Mouse (Mus musculus) heart, postnatal 14 days (tissue): ENCODE data around the gene Snupn. TPM values are rescaled to one million over a fixed set of nuclear protein-coding genes. Genes with fewer than 3 reads are reported as not detected.
A peak's percentile ranks its signal among the peaks of the same experiment; 100 is the strongest.
"Not testable (repeated sequence)": the region's sequence is repeated elsewhere in the genome, so short reads cannot be mapped to it uniquely, and the experiment has no call there.

ENCODE experiments used
- DNase-seq, 2 experiments: peaks; one replicate each; pipeline ENCODE4 v3.0.0; 2021 to 2022
- intact Hi-C: fragments of 180-260 bp; cut with DNase I; formaldehyde crosslinking; loops from one replicate; pipeline ENCODE4 v1.15.1; 2025
- total RNA-seq, 2 experiments: library from RNA; stranded (reverse); gene quantifications; 2 replicates each; pipeline ENCODE4 v1.2.3; 2021

The Snupn gene
- total RNA-seq, 2 experiments from 2014 or later = 8.9 to 9.9 TPM

DNA sequence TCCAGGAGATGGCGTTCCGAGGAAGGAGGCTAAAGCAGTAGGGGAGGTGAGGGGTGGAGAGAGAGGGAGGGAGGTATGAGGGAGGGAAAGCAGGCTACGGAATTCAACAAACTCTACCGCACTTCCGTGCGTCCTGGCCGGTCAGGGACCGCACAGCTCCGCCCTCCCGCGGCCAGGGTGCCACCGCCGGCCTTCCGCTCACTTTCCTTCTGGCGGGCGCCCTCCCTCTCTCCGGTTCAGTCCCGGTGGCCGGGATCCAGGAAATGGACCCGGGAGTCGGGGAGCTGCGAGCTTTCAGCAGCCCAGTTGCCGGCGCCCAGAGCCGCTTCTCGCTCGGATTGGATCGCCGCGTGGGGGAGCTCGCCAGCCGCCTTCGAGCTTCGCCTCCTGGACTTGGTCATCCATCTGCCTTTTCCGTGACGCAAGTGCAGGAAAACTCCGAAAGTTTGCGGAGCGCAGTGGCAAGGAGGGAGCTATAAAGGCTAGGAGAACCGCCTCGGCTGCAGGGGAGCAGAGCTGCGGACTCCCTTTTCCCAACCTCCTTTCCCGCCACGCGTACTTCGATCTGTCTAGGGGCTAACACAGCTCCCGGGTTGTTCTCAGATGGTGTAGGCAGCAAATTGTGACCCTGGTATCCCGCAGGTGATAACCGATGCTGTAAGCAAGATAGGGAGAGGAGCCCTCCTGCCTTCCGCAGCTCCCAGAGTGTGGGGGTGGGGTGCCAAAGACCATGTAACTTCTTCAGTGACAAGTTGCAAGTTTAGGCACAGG lies 22.5 kb upstream of the Snupn start, which contains the start of gene Snx33:
Gene Snx33 (minus strand): TSS at position 331 of the 771 bp plus-strand sequence.
- intact Hi-C loops = loop anchor here (1.0 to 5.0 kb wide), 4 partner anchors 17 to 202 kb away; partner anchors contain the start of genes Man2c1 and Sin3a
- peak; percentile 96 for DNase-seq

GRCm38 (mm10) chr9:56929496-56929895 lies 21.2 kb upstream of the Snupn start:
- intact Hi-C loops = loop anchor here (2.0 to 5.0 kb wide), 2 partner anchors 15 to 143 kb away; partner anchors contain the start of gene Sin3a
- no peak for DNase-seq

DNA sequence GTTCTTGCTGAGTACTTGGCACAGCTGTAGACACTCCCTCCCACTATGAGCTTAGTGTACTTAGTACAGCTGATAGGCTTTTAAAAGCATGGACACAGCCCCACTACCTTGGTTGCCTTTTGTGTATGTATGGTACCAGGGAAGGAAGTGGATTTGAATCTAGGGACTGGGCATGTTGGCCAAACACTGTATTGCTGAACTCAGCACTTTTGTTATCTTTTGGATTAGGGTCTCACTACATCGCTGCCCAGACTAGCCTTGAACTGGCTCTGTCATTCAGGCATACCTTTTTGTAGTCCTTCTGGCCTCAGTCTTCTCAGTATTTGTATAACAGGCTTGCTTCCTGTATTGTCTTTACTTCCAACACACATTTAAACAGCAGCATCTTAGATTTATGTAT lies 20.1 kb upstream of the Snupn start:
- no peak for DNase-seq
- intact Hi-C loops = loop anchor here (10.0 kb wide), 1 partner anchor 64 kb away; the partner anchor contains the start of gene Ptpn9

GRCm38 (mm10) chr9:56936861-56937222 lies 13.8 kb upstream of the Snupn start:
- intact Hi-C loops = loop anchor here (10.0 kb wide), 1 partner anchor 58 kb away; the partner anchor contains the start of gene Ptpn9
- DNase-seq = no peak

DNA sequence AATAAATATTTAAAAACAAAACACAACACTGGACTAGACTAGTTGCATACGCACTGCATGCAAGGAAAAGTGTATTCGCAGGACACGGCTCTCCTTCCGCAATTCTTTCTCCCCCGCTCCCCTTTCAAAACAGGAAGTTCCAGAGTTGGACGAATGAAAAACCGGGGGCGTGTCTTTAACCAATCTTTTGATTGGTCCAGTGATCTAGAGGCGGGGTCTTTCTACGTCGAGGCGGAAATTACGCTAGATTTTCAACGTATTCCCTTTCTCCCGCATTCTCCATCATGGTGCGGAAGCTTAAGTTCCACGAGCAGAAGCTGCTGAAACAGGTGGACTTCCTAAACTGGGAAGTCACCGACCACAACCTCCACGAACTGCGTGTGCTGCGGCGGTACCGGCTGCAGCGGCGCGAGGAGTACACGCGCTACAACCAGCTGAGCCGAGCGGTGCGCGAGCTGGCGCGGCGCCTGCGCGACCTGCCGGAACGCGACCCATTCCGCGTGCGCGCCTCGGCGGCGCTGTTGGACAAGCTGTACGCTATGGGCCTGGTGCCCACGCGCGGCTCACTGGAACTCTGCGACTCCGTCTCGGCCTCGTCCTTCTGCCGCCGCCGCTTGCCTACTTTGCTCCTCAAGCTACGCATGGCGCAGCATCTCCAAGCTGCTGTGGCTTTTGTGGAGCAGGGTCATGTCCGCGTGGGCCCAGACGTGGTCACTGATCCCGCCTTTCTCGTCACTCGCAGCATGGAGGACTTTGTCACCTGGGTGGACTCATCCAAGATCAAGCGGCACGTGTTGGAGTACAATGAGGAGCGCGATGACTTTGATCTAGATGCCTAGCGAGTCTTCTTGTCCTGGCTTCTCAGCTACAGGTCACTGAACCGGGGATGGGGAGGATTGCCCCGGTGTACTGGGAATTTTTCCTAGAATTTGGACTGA lies 13.2 kb upstream of the Snupn start, which contains the start of gene Imp3:
Gene Imp3 (plus strand): TSS at position 253 of the 938 bp plus-strand sequence.
- intact Hi-C loops = loop anchor here (10.0 kb wide), 1 partner anchor 57 kb away; the partner anchor contains the start of gene Ptpn9
- peak; percentile 84 to 87 for DNase-seq

GRCm38 (mm10) chr9:56938374-56938773 lies 12.3 kb upstream of the Snupn start:
- intact Hi-C loops = loop anchor here (10.0 kb wide), 1 partner anchor 56 kb away; the partner anchor contains the start of gene Ptpn9
- peak in 1 of 2 experiments; percentile 23 for DNase-seq

GRCm38 (mm10) chr9:56947481-56947880 lies 3.2 kb upstream of the Snupn start:
- peak; percentile 34 to 68 for DNase-seq
- intact Hi-C loops = loop anchor here (2.0 kb wide), 1 partner anchor 183 kb away; the partner anchor contains the start of gene Man2c1

DNA sequence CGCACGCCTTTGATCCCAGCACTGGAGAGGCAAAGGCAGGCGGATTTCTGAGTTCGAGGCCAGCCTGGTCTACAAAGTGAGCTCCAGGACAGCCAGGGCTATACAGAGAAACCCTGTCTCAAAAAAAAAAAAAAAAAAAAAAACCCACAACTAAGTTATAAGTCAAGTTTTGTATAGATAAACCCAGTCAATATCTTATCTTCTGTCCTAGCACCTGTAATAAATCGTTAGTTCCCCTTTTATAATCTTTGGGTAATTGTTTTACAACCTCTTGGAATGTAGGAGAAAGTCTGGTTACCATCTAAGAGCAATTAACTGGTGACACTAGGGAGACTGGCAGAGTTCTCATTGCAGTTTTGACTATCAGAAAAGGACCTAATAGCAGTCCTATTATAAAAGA lies 2.0 kb upstream of the Snupn start:
- intact Hi-C loops, DNase-seq: not testable (repeated sequence)

DNA sequence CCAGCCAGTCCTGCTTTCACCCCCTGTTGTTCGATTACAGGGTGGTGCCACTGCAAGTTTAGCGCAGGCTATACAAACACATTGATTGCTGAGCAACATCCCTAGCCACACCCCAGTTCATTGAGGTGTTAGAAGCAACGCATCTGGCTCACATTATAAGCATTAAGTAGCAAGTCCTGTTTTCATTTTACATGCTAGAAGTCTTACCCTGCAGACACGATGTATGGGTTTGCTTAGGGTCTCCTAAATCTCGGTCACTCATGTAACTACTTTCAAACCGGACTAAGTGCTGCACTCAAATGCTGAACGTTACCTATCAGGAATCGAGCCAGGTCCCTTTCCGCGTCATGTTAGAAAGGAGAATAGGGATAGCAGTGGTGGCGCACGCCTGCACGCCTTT lies 911 bp upstream of the Snupn start:
- DNase-seq = peak in 1 of 2 experiments; percentile 12
- intact Hi-C loops = loop anchor here (2.0 to 5.0 kb wide), 2 partner anchors 45 to 123 kb away; partner anchors contain the start of genes Ptpn9 and Sin3a

DNA sequence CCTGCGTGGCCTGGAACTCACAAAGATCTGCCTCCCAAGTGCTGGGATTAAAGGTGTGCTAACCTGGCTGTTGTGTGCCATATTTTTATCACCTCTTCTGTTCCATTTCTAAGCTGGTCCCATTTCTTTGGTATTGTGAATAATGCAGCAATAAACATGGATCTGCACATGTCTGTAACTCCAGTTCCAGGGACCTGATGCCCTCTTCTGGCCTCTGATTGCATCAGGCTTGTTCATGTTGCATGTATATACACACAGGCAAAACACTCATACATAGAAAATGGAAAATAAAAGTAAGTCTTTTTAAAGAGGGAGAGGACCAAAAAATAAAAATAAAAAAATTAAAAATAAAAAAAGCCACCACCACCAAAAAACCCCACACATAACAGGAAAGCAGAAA lies 2.9 kb downstream of the Snupn start:
- DNase-seq = no peak
- intact Hi-C loops = loop anchor here (5.0 kb wide), 1 partner anchor 119 kb away; the partner anchor contains the start of gene Sin3a

DNA sequence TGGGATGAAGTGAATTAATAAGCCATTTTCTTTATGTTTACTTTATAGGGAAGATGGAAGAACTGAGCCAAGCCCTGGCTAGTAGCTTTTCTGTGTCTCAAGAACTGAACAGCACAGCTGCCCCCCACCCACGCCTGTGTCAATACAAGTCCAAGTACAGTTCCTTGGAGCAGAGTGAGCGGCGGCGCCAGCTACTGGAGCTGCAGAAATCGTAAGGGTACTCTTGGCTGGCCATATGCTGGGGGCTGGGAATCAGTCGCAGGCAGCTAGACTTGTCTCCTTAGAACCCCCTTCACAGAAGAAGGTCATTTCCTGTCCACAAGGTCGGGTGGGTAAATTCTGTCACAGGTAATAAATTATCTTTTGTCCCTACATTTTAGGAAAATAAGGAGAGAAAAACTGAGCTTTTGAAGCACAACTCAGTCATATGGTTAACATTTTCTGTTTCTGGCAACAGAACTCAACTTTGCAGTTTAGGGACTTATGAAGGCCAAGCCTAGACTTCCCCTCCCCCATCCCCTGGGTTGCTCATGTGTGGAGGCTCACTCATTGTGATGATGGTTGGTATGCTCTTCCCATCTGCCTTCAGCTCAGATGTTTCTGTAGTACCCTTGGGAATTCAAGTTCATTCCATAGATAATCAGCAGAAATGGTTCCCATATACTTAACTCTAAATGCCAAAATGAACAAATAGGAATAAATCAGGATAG lies 6.4 kb downstream of the Snupn start:
- DNase-seq = no peak

DNA sequence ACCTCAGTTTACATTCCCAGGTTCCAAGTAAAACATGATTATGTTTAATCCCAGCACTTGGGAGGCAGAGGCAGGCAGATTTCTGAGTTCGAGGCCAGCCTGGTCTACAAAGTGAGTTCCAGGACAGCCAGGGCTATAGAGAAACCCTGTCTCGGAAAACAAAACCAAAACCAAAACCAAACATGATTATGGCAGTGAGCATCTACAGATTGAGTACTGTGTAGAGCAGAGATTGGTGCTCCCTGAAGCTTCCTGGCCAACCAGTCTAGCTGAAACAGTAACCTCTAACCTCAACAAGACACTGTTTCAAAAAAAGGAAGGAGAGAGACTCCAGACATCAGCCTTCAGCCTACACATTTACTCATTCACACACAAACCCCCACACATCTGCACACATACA lies 8.0 kb downstream of the Snupn start:
- intact Hi-C loops = no loop called here
- no peak for DNase-seq

More for the DNA sequence above, 6.4 kb downstream of the Snupn start:
- intact Hi-C loops = no loop called here

DNA sequence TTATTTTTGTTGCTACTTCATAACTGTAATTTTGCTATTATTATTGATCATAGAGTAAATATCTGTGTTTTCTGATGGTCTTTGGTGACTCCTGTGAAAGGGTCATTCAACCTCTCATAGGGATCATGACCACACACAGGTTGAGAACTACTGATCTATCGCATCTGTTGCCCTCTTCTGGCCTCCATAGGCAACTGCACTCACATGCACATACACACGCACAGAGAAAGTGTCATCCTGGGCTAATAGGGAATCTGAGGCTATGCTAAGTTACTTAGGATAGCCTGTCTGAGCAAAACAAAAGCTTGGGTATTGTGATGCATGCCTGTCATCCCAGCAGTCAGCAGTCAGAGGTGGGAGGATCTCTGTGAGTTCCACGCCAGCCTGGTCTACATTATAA lies 10.9 kb downstream of the Snupn start:
- intact Hi-C loops = no loop called here
- DNase-seq = no peak

- intact Hi-C loops = no loop called here
- DNase-seq = no peak
Measured at GRCm38 (mm10) chr9:56970158-56970557, 19.5 kb downstream of the Snupn start.

- no peak for DNase-seq
- intact Hi-C loops = no loop called here
Measured at GRCm38 (mm10) chr9:56973960-56974524, 23.4 kb downstream of the Snupn start.

DNA sequence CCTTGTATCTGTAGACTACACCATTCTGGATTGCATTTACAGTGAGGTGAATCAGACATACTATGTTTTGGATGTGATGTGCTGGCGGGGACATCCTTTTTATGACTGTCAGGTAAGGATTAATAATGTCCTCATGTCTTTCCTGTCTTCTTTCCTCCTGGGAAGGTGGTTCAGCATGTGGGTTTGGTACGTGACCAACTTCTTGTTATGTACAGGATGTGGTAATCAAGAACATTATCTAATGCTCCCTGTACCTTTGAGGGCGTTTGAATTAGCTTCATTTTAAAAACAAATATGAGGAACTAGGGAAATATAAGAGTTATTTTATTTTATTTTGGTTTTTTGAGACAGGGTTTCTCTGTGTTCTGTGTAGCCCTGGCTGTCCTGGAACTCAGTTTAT lies 24.5 kb downstream of the Snupn start:
- no peak for DNase-seq
- intact Hi-C loops = no loop called here

DNA sequence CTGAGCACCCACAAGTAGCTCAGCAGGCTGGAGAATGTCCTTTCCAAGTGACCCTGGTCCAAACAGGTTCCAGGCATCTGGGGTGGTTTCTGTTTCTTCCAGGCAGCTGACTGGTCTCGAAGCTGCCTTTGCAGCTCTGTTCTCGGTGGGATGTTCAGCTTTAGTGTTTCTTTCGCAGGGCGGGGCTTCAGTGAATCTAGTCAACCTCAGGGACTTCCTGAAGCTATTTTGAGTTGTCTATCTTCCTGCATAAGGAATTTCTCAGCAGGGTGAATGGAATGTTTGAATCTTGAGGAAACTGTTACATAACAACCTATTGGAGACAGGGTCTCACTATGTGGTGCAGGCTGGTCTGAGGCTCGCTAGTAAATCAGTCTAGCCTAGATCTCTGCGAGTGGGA lies 29.5 kb downstream of the Snupn start:
- no peak for DNase-seq
- intact Hi-C loops = no loop called here

DNA sequence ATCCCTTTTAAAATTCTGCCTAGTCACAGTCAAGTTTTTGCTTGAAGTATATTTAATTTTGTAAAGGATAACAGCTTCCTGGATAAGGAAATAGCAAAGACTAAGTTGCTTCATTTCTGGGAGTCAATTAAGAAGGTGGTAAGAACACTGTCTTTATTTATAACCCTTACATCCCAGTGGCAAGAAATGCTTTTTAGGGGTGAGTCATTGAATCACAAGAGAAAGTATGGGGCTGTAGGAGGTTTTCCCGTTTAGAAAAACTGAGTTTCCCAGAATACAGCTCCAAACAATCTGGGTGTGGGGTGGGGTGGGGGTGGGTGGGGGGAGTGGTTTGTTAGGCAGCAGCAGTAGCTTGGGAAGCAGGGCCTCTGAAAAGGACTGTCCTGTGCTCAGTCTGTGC lies 30.8 kb downstream of the Snupn start:
- DNase-seq = no peak
- intact Hi-C loops = no loop called here
